Mouse (Mus musculus) right cerebral cortex, postnatal 14 days (tissue): ENCODE measurements around the gene Hist2h2ac.
"Not testable (repeated sequence)": the region's sequence is repeated elsewhere in the genome, so short reads cannot be mapped to it uniquely, and the experiment has no call there.

Experiments used
- DNase-seq: peaks from one replicate; pipeline ENCODE4 v3.0.0; 2022

Gene Hist2h2ac

DNA sequence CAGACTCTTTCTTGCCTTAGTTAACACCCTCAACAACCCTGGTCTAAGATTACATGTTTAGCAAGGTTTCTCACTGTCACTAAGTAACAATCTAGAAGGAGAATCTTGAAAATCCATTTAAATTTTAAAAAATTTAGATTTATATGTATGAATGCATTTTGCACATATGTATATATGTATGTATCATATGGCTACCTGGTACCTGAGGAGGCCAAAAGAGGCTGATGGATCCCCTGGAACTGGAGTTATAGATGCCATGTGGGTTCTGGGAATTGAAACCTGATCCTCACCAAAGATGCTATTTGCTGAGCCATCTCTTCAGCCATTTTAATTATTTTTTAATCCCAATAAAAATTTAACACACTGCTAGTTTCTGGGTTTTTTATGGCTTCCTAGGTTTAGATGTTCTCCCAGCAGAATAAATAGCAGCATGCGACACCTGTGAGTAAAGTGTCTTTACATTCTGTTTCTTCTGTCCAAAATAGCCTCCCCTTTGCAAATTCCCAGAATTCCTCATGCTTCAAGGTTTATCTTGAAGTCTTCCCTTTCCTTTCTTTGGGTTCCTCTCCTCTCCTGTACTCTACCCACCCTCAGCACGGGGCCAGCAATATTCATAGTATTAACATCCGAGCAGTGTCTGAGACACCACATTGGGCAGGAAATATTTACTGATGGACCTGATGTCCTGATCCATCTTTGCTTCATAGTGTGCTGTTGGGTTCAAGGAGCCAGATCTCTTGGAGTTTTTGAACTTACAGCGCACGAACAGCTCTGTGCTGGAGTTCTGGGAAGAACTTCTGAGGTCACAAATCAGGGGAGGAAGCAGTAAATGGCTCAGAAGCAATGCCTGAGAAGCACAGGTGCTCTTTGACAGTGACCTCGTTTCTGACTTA lies 27.7 kb upstream of the Hist2h2ac start:
- DNase-seq: no peak

DNA sequence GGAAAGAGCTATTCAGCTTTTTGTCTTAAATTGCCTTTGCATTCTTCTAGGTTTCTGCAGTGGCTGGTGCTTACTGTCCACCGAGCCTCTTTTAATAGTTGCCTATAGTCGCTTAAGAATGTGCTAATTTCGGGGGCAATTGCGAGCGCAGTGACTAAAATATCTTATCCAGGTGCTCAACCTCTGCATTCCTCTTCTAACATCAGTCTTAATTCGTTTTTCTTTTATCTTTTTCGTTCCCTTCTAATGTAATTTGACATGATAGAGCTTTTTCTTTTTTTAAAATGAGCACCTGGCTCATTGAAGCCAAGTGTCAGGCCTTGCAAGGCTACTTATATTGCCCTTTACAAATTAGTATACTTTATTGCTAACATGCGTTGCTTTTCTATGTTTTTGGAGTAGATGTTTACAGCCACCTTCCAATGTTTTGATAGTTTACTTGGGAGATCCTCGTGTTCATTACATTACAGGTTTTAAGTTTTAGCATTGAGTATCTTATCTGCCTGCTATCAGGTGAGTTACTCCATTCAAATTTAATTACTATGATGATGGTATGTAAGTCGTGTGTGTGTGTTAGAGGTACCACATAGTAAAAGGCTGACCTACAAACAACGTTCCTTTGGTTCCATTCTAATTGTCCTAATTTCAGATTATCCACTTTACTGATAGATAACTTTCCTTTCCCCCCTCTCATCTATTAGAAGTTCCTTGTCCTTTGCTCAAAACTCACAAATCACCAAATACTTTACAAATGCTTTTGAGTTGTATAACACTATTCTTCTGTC lies 26.9 kb upstream of the Hist2h2ac start:
- no peak for DNase-seq

- DNase-seq: not testable (repeated sequence)
Measured at GRCm38 (mm10) chr3:96246427-96246856, 25.8 kb upstream of the Hist2h2ac start, which contains the start of gene Hist2h3c1. Gene Hist2h3c1 (plus strand): TSS chr3:96246685.

GRCm38 (mm10) chr3:96246018-96246417 lies 25.3 kb upstream of the Hist2h2ac start:
- DNase-seq: not testable (repeated sequence)

DNA sequence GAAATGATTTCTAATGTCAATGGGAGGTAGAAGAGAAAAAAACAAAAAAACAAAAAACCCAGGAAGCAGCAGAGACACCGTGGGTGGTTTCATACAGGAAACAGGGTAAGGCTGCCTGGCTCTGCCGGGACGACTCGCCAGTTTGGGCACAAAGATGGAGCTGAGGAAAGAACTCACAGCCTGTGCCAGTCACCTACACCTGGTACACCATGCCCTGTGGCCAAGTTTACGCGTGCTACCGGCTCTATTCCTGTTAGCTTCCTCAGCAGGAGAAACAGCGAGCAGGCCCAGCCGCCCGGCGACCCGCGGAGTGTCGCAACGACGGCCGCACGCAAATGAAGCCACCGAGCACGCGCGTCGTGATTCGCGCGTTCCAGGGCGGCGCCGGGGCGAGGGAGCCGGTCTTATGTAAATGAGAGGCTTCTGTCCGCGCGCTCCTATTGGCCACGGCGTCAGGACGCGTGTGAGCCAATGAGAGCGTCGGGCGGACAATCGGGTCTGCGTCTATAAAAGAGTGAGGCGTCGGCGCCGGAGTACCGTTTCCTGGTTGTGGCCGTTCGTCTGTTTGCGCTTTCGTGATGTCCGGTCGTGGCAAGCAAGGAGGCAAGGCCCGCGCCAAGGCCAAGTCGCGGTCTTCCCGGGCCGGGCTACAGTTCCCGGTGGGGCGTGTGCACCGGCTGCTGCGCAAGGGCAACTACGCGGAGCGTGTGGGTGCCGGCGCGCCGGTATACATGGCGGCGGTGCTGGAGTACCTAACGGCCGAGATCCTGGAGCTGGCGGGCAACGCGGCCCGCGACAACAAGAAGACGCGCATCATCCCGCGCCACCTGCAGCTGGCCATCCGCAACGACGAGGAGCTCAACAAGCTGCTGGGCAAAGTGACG lies 24.6 kb upstream of the Hist2h2ac start, which contains the start of gene Hist2h2aa1:
TSS of gene Hist2h2aa1 (plus strand) at position 495 of the 884 bp plus-strand sequence.
- peak; percentile 80 for DNase-seq

GRCm38 (mm10) chr3:96243921-96244572 lies 23.4 kb upstream of the Hist2h2ac start:
- DNase-seq: no peak

GRCm38 (mm10) chr3:96240799-96241197 lies 20.1 kb upstream of the Hist2h2ac start:
- no peak for DNase-seq

- DNase-seq: peak; percentile 90
Measured at GRCm38 (mm10) chr3:96239949-96240798, 19.5 kb upstream of the Hist2h2ac start, which contains the start of gene Hist2h2aa2. Gene Hist2h2aa2 (minus strand): TSS chr3:96240276.

DNA sequence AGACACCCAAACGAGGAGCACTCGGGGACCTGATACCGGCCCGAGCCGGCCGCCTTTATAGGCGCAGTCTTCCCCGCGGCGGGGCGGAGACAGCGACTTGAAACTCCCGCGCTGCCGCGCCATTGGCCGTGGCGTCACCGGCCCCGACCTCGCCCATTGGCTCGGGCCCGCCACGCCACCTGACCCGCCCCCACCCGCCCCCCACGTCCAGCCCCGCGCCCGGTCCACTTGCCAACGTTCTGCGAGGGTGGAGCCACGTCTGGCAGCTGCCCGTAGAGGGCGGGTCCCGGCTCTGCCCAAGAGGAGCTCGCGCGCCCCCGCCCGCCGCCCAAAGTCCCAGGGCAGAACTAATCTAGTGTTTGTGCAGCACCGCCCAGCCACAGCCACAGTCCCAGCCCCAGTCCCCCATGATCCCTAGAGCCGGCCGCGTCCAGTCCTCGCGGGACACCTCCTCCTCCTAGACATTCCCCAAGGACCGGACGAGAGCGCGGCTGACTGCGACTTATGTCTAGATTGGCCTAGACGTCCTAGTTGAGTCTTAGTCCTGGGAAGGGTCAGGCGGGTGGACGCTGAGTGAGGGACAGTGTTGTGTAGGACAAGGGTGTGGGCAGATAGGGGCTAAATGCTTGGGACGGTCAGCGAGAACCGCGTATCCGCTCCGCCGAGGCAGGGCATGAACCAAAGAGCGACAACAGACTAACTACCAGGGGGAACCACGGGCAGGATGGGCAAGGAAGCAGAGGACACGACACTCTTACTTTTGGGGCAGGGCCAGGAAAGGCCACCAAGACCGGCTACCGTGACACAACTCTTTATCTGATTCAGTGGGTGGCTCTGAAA lies 18.5 kb upstream of the Hist2h2ac start, which contains the start of gene Hist2h3c2:
TSS of gene Hist2h3c2 (minus strand) at position 174 of the 840 bp plus-strand sequence.
- not testable (repeated sequence) for DNase-seq

GRCm38 (mm10) chr3:96237904-96238511 lies 17.3 kb upstream of the Hist2h2ac start:
- DNase-seq: no peak

DNA sequence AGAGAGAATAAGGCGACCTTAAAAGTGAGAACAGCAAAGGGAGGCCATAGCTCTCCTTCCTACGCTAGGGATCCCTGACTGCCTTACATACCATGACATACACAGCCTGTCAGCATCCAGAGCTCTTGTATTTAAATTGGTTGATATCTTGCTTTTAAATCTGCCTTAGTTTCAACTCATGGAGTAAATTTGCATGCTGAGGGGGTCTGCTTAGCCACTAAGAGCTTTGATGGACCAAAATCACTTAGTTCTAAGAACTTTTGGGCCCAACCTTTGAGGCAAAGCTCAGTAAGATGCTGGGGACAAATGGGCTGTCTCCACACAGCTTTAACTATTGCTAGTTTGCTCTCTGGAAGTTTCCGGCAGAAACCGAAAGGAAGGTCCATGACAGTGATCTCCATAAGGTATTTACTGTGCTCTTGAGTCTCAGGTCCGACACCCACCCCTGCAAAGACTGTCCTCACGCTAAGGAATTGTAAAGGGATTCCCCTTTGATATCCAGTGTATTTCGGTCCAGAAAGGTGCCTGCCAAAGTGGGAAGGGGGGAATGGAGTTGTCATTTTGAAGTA lies 16.7 kb upstream of the Hist2h2ac start:
- DNase-seq: no peak

DNA sequence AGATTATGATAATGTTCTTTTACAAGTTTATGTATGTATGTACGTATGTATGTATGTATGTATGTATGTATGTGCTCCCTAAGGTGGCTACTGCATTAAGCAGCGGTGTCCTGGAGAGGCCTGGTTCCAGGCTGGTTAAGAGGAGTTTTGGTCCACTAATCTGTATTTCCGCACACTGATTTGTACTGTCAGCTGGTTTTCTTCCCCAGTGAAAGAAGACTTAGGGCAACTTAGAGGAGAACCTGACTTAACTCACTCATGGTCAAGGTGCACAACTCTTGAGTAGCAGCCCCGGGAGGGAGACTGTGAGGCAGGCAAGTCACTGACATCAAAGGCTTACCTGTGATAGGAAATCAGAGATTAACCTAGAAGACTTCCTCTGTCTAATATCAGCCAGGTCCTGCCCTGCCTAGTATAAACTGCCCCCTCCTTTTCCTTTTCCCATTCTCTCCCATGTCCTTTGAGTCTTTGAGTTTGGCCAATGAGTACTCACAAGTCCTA lies 16.2 kb upstream of the Hist2h2ac start:
- no peak for DNase-seq

- no peak for DNase-seq
Measured at GRCm38 (mm10) chr3:96235836-96236235, 15.2 kb upstream of the Hist2h2ac start.

- no peak for DNase-seq
Measured at GRCm38 (mm10) chr3:96234914-96235313, 14.2 kb upstream of the Hist2h2ac start.

DNA sequence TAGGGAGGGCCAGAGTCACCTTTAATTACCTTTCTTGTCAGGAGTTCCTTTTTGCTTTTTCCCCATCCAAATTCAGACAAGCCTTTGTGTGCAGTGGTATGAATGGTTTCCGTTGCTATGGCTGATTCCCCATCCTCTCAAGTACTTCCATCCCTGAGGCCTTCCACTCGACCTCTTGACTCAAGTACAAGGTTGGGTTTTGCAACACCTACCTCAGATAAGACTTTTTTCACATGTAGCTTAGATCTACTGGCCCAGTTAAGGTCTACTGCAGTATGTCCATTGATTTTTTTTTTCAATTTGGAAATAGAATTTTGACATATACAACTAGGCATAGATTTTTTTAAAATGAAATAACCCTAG lies 11.1 kb upstream of the Hist2h2ac start:
- DNase-seq: no peak

GRCm38 (mm10) chr3:96230910-96231757 lies 10.5 kb upstream of the Hist2h2ac start:
- no peak for DNase-seq

GRCm38 (mm10) chr3:96230404-96230803 lies 9.7 kb upstream of the Hist2h2ac start:
- no peak for DNase-seq

DNA sequence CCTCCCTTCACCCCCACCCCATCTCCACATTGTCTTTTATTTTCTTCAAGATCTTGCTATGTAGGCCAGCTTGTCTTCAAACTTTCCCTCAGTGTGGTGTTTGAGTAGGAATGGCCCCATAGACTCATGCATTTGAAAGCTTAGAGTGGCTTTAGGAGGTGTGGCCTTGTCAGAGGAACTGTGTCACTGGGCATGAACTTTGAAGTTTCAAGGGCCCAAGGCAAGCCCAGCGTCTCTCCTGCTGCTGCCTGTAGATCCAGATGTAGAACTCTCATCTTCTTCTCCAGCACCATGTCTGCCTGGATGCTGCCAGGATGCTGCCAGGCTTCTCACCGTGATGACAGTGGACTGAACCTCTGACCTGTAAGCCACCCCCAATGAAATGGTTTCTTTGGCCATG lies 8.1 kb upstream of the Hist2h2ac start:
- no peak for DNase-seq
